Mouse (Mus musculus) liver, embryonic 11.5 days (tissue): ENCODE measurements around the gene Gm37240. TPM values are rescaled to one million over a fixed set of nuclear protein-coding genes. Genes with fewer than 3 reads are reported as not detected.

Experiments
- ATAC-seq: fragments of 200-750 bp; cut with Nextera tagmentation; replicated peaks from 2 replicates; pipeline ENCODE4 v1.8.0; 2017; ENCODE audit warnings: moderate number of reproducible peaks, mild to moderate bottlenecking, moderate TSS enrichment, moderate library complexity; ENCODE audit not compliant: low FRiP score
- DNase-seq: peaks from one replicate; pipeline ENCODE4 v3.0.0-alpha.2; 2017; ENCODE audit warnings: low spot score
- H3K27ac ChIP-seq: fragments of 300-500 bp; sonication (generic); 2 replicates; pipeline ENCODE4 v1.5.1; 2014; ENCODE audit warnings: mild to moderate bottlenecking, low read depth, low read length, control low read depth
- H3K27me3 ChIP-seq: fragments of 300-500 bp; sonication (generic); replicated peaks from 2 replicates; pipeline ENCODE4 v1.6.1; 2014; ENCODE audit warnings: low read length, mixed read lengths; ENCODE audit not compliant: control insufficient read depth, insufficient read depth
- H3K36me3 ChIP-seq: fragments of 300-500 bp; sonication (generic); 2 replicates; pipeline ENCODE4 v1.6.1; 2014; ENCODE audit warnings: mild to moderate bottlenecking, low read length, moderate library complexity, mixed read lengths; ENCODE audit not compliant: control insufficient read depth, insufficient read depth
- H3K4me1 ChIP-seq: fragments of 300-500 bp; sonication (generic); replicated peaks from 2 replicates; pipeline ENCODE4 v1.6.1; 2014; ENCODE audit warnings: low read length, mixed read lengths; ENCODE audit not compliant: control insufficient read depth, insufficient read depth
- H3K4me2 ChIP-seq: fragments of 300-500 bp; sonication (generic); 2 replicates; pipeline ENCODE4 v1.6.1; 2014; ENCODE audit warnings: mild to moderate bottlenecking, control low read depth, moderate library complexity
- H3K4me3 ChIP-seq: fragments of 300-500 bp; sonication (generic); 2 replicates; pipeline ENCODE4 v1.5.1; 2014; ENCODE audit warnings: low read depth, low read length, control low read depth
- H3K9ac ChIP-seq: fragments of 300-500 bp; sonication (generic); 2 replicates; pipeline ENCODE4 v1.6.1; 2014; ENCODE audit warnings: low read depth, low read length, control low read depth
- H3K9me3 ChIP-seq: fragments of 300-500 bp; sonication (generic); 2 replicates; pipeline ENCODE4 v1.6.1; 2016; ENCODE audit warnings: low read length, inconsistent platforms, mixed read lengths; ENCODE audit not compliant: control insufficient read depth
- WGBS: fragments of 180-500 bp; shearing (Covaris S2); extraction: QIAGEN DNeasy Blood & Tissue Kit; methylation state at CpG from one replicate; pipeline ENCODE4 v1.1.7; 2014; 5-methylcytosine and 5-hydroxymethylcytosine counted together
- polyA plus RNA-seq: library from polyadenylated mRNA; unstranded; fragments of >200 nt; fragmentation: Nextera tagmentation; extraction: Ambion mirVana; gene quantifications from 2 replicates; pipeline ENCODE4 v1.2.1, GENCODE M21; 2014

The Gm37240 gene
- polyA plus RNA-seq, 1 experiment from 2014 or later = 1.6 TPM

- no peaks in the 10 kb centered on the region for H3K9me3 ChIP-seq
- H3K27ac ChIP-seq = no peak overlapping the region
- 80% methylated on average over 9 of the region's 9 CpGs for WGBS
- H3K36me3 ChIP-seq = no peaks in the 10 kb centered on the region
- H3K27me3 ChIP-seq = no peaks in the 10 kb centered on the region
- H3K4me1 ChIP-seq = no peaks in the 10 kb centered on the region
- no peak overlapping the region for H3K4me2 ChIP-seq
- no peak overlapping the region for H3K4me3 ChIP-seq
- no peak overlapping the region for H3K9ac ChIP-seq
- DNase-seq (no peak), ATAC-seq (no peak)
Observed at GRCm38 (mm10) chr3:85295229-85295628, 592.1 kb downstream of the Gm37240 start.

- 64% methylated on average over 2 of the region's 2 CpGs for WGBS
- H3K9ac ChIP-seq = no peak overlapping the region
Observed at GRCm38 (mm10) chr3:85287627-85288026, 599.7 kb downstream of the Gm37240 start.

GRCm38 (mm10) chr3:85284483-85284882, 602.8 kb downstream of the Gm37240 start:
- no peak overlapping the region for H3K9ac ChIP-seq
- DNase-seq = no peak
- H3K27me3 ChIP-seq = no peaks in the 10 kb centered on the region
- no peak overlapping the region for H3K4me2 ChIP-seq
- no peak overlapping the region for H3K4me3 ChIP-seq
- no peak for ATAC-seq
- 84% methylated on average over 2 of the region's 2 CpGs for WGBS
- H3K27ac ChIP-seq = no peak overlapping the region
- H3K4me1 ChIP-seq = no peaks in the 10 kb centered on the region
- H3K9me3 ChIP-seq = no peaks in the 10 kb centered on the region
- H3K36me3 ChIP-seq = no peaks in the 10 kb centered on the region

More at GRCm38 (mm10) chr3:85287627-85288026, 599.7 kb downstream of the Gm37240 start:
- H3K4me1 ChIP-seq = no peaks in the 10 kb centered on the region
- no peak overlapping the region for H3K4me2 ChIP-seq
- no peak overlapping the region for H3K4me3 ChIP-seq
- no peaks in the 10 kb centered on the region for H3K9me3 ChIP-seq
- ATAC-seq (no peak), DNase-seq (no peak)
- no peak overlapping the region for H3K27ac ChIP-seq
- no peaks in the 10 kb centered on the region for H3K27me3 ChIP-seq
- no peaks in the 10 kb centered on the region for H3K36me3 ChIP-seq

GRCm38 (mm10) chr3:85282816-85283215, 604.5 kb downstream of the Gm37240 start:
- Histone ChIP-seq H3K4me2 (no peak overlapping the region), H3K27ac (no peak overlapping the region), H3K27me3 (no peaks in the 10 kb centered on the region), H3K4me1 (no peaks in the 10 kb centered on the region), H3K36me3 (no peaks in the 10 kb centered on the region), H3K9me3 (no peaks in the 10 kb centered on the region), H3K9ac (no peak overlapping the region), H3K4me3 (no peak overlapping the region)
- ATAC-seq (no peak), DNase-seq (no peak)
- WGBS = 79% methylated on average over 5 of the region's 5 CpGs

GRCm38 (mm10) chr3:85275075-85275474, 612.2 kb downstream of the Gm37240 start:
- ATAC-seq = no peak
- no peak for DNase-seq
- no peak overlapping the region for H3K27ac ChIP-seq
- no peaks in the 10 kb centered on the region for H3K4me1 ChIP-seq
- no peaks in the 10 kb centered on the region for H3K27me3 ChIP-seq
- no peaks in the 10 kb centered on the region for H3K9me3 ChIP-seq
- H3K36me3 ChIP-seq = no peaks in the 10 kb centered on the region
- no peak overlapping the region for H3K4me3 ChIP-seq
- WGBS = 53% methylated on average over 10 of the region's 10 CpGs
- no peak overlapping the region for H3K4me2 ChIP-seq
- H3K9ac ChIP-seq = no peak overlapping the region

- Histone ChIP-seq H3K4me3 (no peak overlapping the region), H3K36me3 (no peaks in the 10 kb centered on the region), H3K9ac (no peak overlapping the region), H3K9me3 (no peaks in the 10 kb centered on the region), H3K4me2 (no peak overlapping the region), H3K27me3 (no peaks in the 10 kb centered on the region), H3K27ac (no peak overlapping the region), H3K4me1 (no peaks in the 10 kb centered on the region)
- ATAC-seq (no peak), DNase-seq (no peak)
- WGBS = 81% methylated on average over 2 of the region's 2 CpGs
Observed at GRCm38 (mm10) chr3:85271491-85271890, 615.8 kb downstream of the Gm37240 start.

- Histone ChIP-seq H3K27ac (no peak overlapping the region), H3K4me2 (no peak overlapping the region), H3K9me3 (no peaks in the 10 kb centered on the region), H3K4me1 (no peaks in the 10 kb centered on the region), H3K4me3 (no peak overlapping the region), H3K27me3 (no peaks in the 10 kb centered on the region), H3K9ac (no peak overlapping the region), H3K36me3 (no peaks in the 10 kb centered on the region)
- DNase-seq (no peak), ATAC-seq (no peak)
- WGBS = 77% methylated on average over 2 of the region's 2 CpGs
Observed at GRCm38 (mm10) chr3:85264963-85265362, 622.4 kb downstream of the Gm37240 start.

- H3K9me3 ChIP-seq = no peaks in the 10 kb centered on the region
- no peaks in the 10 kb centered on the region for H3K27me3 ChIP-seq
- no peaks in the 10 kb centered on the region for H3K36me3 ChIP-seq
- 58% methylated on average over 6 of the region's 6 CpGs for WGBS
- H3K4me3 ChIP-seq = no peak overlapping the region
- DNase-seq (no peak), ATAC-seq (no peak)
- H3K27ac ChIP-seq = no peak overlapping the region
- no peaks in the 10 kb centered on the region for H3K4me1 ChIP-seq
- no peak overlapping the region for H3K9ac ChIP-seq
- H3K4me2 ChIP-seq = no peak overlapping the region
Observed at GRCm38 (mm10) chr3:85264546-85264945, 622.8 kb downstream of the Gm37240 start.

GRCm38 (mm10) chr3:85254526-85254925, 632.8 kb downstream of the Gm37240 start:
- H3K4me3 ChIP-seq = no peak overlapping the region
- DNase-seq = no peak
- ATAC-seq = no peak
- H3K9ac ChIP-seq = no peak overlapping the region
- no peaks in the 10 kb centered on the region for H3K27me3 ChIP-seq
- H3K27ac ChIP-seq = no peak overlapping the region
- WGBS = 83% methylated on average over 5 of the region's 5 CpGs
- H3K4me1 ChIP-seq = no peaks in the 10 kb centered on the region
- H3K4me2 ChIP-seq = no peak overlapping the region
- H3K36me3 ChIP-seq = no peaks in the 10 kb centered on the region
- H3K9me3 ChIP-seq = no peaks in the 10 kb centered on the region
